Mouse (Mus musculus): ENCODE data around the gene Psat1.

GRCm38 (mm10) chr19:15984449-15985171, 37.5 kb upstream of the Psat1 start, which contains the start of gene Cep78:
- TF ChIP-seq CTCF (IDR thresholded peaks at IDR 0.05; ENCODE audit: insufficient read depth, low read length): no peak
- TF ChIP-seq POLR2A (IDR thresholded peaks at IDR 0.05; ENCODE audit: borderline replicate concordance, extremely low read depth, low read depth, low read length): peak; percentile 69; the same call in 1 of the 2 replicates
